Mouse (Mus musculus) frontal cortex, postnatal 10 days (tissue): ENCODE measurements around the gene Rbm41.

ENCODE experiments used
- DNase-seq, 2 experiments: peaks; one replicate each; pipeline ENCODE4 v3.0.0; 2022; ENCODE audit warnings: low spot score in 2 of 2, mixed read lengths in 1 of 2

Rbm41 gene

DNA sequence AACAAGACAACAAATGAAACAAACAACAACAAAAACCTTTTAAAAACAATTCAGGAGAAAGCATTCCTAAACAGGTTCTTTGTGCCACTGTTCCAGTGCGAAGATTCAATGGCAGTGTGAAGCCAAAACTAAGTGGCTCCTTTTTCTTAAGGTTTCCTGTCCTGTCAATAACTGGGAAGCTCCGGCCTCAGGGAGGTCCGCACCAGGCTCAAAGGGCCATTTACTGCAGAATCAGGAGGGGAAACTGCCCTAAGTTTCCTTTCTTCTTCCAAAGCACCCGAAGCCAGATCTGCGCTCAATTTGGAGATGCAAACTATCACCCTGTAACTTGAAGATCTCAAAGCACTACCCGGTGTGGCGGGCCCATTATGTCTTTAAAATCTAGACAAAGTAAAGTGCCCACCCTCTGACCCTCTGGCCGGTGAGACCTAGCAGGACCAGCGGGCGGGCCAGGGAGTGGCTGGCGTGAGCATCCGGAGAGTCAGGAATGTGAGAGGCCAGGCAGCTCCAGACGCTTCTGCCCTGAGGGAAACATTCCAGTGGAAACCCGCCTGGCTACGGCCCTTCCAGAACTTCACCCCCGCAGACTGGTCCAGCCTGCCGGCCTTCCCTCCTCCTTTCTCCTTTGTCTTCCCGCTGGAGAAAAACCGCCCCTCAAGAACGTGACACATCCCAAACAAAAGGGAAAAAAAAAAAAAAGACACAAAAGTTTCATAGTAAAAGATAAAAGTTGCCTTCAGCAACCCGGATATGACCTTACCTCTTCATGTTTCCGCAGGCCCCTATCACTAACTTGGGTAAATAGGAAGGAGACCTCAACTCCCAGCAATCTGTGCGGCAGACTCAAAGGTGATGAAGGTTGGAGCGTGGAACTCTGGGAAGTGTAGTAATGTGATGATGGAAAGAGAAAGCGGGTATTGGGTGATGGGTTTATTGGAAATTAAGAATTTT lies at the start of gene Rbm41:
Gene Rbm41, minus strand, starts transcription at position 856 of the 951 bp plus-strand sequence.
- peak in 1 of 2 experiments; percentile 13 for DNase-seq

DNA sequence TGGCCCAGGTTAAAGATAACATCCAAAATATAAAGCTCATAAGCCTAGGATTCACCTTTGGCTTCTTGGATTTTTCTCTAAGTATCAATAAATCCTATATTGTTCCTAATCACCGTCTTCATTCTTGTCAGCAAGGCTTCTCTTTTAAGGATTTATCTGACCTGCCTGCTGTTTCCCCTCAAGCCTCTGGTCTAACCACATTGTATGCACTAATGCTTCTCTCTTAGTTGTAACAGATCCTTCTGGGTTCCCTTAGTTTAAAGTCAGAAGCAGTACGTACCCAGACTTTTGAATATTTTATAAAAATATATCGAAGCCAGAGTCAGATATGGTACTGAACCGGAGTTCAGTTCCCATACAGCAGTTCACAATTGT lies 283 bp upstream of the Rbm41 start:
- no peak for DNase-seq

DNA sequence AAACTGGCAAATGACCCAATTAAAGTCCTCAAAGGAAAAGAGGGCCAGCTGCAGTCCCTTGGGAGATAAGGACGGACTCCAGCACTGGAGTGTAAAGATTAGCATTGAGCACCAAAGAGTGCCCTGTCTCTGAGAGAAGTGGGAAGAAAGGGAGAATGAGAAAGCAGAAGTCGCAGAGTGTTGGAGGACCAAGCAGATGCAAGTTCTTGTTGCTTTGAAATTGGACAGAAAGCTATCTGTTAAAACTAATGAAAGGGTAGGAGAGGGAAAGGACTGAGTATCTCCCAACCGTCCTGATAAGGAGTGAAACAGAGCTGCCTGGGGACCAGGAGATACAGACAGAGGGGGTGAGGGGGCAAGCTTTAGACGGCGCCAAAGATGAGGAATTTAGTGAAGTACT lies 16.3 kb downstream of the Rbm41 start:
- no peak for DNase-seq

DNA sequence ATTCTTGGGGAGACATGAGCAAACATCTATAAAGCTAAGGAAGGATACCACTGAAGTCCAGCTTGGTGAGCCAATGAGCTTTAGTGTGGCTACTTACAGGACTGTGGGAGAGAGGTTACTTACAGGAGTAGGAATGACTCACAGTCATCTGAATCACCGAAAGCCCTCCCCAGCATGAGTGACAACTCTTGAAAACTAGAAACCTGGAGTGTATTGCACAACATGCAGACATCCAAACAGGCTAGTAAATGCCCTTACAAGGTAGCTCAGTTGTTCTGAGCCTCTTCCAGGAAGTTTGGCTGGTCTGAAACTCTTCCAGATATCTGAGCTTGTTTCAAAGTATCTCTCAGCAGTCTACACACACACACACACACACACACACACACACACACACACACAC lies 64.9 kb downstream of the Rbm41 start:
- no peak for DNase-seq

DNA sequence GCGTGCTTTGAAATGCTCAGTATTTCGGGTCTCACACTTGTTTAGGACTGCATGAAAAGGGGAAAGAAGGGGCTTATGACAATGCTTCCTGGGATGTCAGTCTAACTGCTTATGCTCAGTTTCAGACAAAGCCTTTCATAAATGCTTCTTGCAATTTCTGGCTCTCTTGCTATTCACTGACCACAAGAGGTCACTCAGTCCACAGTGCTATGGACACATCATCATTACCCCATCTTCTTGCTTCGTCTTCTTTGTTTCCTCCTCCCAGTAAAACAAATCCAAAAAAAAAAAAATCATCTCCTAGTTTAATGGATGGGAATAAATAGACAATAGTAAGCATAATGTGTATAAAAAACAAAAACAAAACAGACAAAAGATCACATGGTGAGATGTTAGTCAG lies 65.9 kb downstream of the Rbm41 start:
- no peak for DNase-seq

DNA sequence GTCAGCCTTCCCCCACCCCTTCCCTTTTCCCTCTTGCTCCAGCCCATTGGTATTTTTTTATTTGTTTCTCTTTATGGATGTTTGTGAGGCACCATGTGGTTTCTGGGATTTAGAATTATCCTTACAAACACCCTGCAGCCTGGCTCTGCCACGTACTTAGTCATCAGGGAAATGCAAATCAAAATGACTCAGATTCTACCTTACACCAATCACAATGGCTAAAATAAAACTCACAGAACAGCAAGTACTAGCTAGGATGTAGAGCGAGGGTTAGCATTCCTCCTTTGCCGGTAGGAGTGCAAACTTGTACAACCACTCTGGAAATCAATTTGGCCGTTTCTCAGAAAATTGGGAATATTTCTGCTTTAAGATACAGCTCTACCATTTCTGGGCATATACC lies 77.8 kb downstream of the Rbm41 start:
- DNase-seq: no peak

DNA sequence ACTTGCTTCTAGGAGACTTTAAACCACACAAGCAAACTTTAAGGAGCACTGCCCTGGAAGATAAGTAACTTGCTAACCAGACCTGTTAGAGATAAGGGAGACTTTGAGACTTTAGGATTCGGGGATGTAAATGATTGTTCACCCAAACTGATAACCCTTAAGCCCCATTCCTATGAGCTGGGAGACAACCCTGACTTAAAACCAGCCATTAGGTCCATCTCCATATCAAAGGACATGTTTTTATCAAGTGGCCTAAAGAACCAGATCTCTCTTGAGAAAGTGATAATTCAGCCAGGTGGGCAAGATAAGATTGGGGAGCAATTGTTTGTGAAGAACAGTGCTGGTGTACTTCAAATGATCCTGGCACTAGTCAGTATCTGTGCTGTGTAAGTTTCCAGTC lies 107.0 kb downstream of the Rbm41 start:
- no peak for DNase-seq

DNA sequence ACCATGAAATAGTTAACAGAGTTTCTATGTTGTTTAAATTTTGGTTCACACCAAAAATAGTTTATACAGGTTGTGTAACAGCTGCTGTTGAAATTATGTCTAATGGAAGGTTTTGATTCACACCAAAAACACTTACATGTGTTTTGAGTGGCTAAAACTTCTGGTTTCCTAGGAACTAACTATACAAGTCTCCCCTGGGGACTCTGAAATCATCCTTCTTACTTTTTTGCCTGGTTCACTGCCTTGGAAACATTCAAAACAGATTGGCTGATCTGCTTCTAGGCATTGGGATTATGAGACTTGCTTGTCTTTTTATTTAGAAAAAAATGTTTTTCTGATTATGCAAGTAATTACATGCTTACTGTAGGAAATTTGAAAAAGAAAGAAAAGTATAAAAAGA lies 115.2 kb downstream of the Rbm41 start:
- no peak for DNase-seq

DNA sequence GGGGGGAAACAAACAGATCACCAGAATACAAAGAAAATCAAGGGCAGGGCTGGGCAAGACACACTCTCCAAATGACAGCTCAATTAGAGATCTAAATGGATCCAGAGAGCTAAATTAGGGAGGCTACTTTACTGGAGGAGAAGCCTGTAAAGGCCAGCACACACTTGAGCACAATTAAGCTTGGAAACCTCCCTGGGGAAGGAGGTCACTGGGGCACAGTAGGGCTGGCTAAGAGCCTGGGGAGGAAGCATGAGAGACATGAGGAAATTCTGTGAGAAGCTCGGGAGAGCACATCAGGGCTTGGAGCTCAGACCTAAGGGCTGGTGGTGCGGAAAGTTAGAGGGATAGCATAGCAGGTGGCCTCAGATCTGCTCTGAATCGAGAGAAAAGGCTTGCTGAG lies 120.5 kb downstream of the Rbm41 start:
- DNase-seq: no peak

DNA sequence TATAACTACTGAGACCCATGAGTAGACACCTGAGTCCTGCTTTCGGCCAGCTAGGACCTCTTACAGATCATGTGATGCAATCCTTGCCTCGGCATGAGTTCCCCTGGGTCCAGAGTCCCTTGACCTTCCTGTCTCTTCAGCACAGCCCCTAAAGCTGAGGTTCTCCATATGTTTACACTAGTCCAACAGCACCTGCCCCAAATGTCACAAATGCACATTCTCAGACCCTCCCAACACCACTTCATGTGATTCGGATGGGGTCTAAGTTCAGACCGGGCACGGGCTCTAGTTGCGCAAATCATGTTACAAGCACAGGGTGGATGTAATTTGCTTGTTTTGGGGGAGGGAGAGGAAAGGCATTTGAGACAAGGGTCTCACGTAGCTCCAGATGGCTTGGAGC lies 121.3 kb downstream of the Rbm41 start:
- DNase-seq: no peak

DNA sequence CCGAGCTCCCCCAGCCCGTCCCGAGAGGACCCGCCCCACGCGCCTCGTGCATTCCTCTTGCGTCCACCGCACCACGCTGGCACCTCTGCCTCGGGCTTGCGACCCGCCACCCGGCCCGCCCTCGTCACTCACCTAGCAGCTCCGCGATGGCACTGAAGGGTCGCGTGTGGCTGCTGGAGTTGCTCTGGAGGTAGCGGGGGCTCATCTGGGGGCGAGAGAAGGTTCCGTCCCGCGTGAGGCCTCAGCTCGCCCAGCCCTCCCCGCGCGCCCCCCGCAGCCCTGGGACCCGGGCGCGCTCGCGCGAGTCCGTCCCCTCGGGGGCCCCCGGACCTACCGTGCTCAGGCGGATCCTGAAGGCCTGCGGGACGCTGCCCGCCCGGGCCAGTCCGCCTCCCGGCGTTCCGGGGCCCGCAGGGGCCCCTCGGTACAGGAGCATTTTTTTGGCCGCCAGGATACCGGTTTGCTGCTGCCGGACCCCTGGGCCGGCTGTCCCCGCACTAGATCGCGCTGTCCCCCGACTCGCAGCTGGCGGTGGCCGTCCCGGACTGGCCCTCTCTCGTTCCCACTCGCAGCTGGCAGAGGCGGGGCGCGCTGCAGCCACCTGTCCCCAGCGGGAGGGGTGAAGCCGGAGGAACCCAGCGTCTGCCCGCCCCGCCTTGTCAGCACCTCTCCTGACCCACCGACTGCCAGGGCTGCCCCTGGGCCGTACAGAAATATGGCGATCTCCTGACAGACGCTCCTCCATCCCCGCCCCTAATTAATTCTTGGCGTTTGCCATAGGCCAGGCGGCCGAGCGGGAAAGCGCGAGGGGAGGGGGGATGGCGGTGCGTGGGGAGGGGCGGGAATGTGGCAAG lies 127.2 kb downstream of the Rbm41 start, which contains the start of gene Morc4:
Gene Morc4, minus strand, starts transcription at position 740 of the 854 bp plus-strand sequence.
- peak in 1 of 2 experiments; percentile 17 for DNase-seq

DNA sequence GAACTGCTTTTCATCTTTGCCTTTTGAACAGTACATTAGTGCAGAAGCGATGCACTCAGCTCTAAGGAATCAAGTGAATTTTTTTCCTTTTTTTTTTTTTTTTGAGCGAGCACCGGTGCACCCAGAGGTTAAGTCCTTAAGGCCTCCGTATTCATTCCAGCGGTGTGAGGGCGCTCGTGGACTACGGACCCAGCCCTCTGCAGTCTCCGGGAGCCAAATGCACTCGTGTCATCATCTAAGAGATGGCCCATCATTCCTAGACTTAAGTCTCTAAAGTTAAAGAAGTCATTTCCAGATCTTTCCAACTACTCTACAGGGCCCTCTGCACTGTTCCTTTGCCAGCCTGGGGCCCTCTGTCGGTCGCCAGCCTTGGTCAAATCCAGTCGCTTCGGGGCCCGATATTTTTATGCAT lies 128.1 kb downstream of the Rbm41 start:
- DNase-seq: peak in 1 of 2 experiments; percentile 8

DNA sequence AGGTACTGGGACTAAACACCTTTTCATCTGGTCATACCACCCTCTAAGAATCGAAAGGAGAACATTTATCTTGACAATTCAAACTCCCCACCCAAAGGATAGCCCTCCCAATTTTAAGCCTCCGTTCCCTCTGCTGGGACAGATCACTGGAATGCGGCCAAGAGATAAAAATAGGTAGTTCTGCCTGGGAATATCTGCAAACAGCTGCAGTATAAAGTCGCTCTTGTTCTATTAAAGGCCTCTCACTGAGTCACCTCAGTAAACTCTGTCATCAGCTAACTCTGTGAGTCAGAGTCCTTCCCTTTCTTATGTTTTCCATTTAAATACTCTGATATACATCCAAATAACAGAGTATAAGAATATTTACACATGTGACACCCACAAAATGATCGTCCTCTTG lies 139.0 kb downstream of the Rbm41 start:
- no peak for DNase-seq

DNA sequence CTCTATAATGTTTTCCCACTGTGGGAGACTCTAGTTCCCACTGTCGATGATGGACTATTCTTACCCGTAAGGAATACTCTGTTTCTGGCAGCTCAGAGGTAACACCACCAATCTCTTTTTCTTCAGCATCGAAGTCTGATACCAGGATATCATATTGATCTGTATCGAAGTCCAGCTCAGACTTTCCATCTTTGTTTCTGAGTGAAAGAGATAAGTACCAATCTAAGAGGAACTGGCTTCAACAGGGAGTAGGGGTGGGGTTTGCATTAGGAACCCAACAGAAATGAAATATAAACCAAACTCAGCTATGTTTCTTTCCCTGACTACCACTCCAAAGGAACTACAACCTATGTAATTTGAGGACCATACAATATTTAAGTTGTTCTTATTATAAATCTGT lies 143.6 kb downstream of the Rbm41 start:
- no peak for DNase-seq

DNA sequence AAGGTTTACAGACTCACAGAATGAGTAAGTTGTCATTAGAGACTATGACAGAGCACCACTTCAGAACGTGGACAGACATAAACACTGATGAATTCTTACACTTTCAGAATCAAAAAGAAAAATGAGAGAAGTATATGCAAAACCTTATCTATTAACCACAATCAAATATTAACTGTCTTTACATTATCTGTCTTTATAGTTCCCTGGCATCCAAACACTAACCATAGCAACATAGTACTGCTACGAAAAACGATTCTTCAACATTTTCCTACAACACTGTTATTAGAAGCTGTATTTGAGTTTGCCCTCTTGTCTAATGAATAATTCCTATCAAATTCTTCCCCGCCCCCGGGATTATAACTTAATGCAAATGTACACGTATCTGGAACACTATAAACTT lies 157.3 kb downstream of the Rbm41 start:
- DNase-seq: no peak
